Mouse (Mus musculus): ENCODE data around the gene Vmn1r127. TPM values are rescaled to one million over a fixed set of nuclear protein-coding genes. Genes with fewer than 3 reads are reported as not detected.
"Not testable (repeated sequence)": the region's sequence is repeated elsewhere in the genome, so short reads cannot be mapped to it uniquely, and the experiment has no call there.

The Vmn1r127 gene
- polyA plus RNA-seq (2015; fragmentation: Nextera tagmentation; extraction: Ambion mirVana), result not detected in 2 replicates

- no CpG with 5 or more reads among the region's 3 CpGs for WGBS
- H3K36me3 ChIP-seq; ATAC-seq (replicated peaks; ENCODE audit: low FRiP score): not testable (repeated sequence)
Measured at GRCm38 (mm10) chr7:21319761-21320160, at the start of gene Vmn1r127. Gene Vmn1r127 (minus strand): TSS chr7:21319861.

GRCm38 (mm10) chr7:21361191-21361590 lies 41.5 kb upstream of the Vmn1r127 start, which contains the start of gene Vmn1r129:
Gene Vmn1r129 (minus strand): TSS chr7:21361291.
- H3K4me2 ChIP-seq; H3K9ac ChIP-seq; ATAC-seq (replicated peaks; ENCODE audit: low FRiP score); H3K36me3 ChIP-seq; H3K4me3 ChIP-seq (replicated peaks); H3K27me3 ChIP-seq; H3K4me1 ChIP-seq; H3K27ac ChIP-seq; H3K9me3 ChIP-seq (replicated peaks): not testable (repeated sequence)
- WGBS, result no CpG with 5 or more reads among the region's 1 CpGs

More at GRCm38 (mm10) chr7:21319761-21320160, at the start of gene Vmn1r127:
- H3K4me3 ChIP-seq (replicated peaks); H3K4me2 ChIP-seq; H3K27ac ChIP-seq; H3K9ac ChIP-seq; H3K4me1 ChIP-seq; H3K9me3 ChIP-seq (replicated peaks); H3K27me3 ChIP-seq: not testable (repeated sequence)

DNA sequence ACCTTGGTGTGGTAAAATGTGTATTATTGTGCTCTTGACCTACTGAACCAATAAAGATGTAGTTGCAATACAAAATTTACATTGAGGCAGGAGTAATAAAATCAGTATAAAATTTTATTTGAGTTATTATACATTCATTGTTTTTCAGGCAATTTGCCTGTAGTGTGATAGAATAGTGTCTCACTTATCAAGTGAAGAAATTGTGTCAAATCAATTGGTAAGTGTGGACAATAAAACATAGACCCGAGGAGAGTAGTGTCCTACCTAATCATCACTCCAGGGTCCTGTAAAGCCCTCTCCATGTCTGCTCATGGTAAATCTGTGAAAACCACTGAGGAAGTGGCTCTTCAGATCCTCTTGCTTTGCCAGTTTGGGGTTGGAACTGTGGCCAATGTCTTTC lies 29.4 kb upstream of the Vmn1r127 start, which contains the start of gene Vmn1r128:
Vmn1r128 (plus strand) TSS at position 301 of the 400 bp plus-strand sequence.
- H3K36me3 ChIP-seq; H3K4me1 ChIP-seq; H3K27ac ChIP-seq; H3K27me3 ChIP-seq; H3K4me3 ChIP-seq (replicated peaks); H3K9ac ChIP-seq; H3K9me3 ChIP-seq (replicated peaks); H3K4me2 ChIP-seq; ATAC-seq (replicated peaks; ENCODE audit: low FRiP score): not testable (repeated sequence)
- 84% methylated on average over 1 of the region's 1 CpGs for WGBS

GRCm38 (mm10) chr7:21301367-21301766 lies 18.3 kb downstream of the Vmn1r127 start, which contains the start of gene Vmn1r126:
Gene Vmn1r126 (minus strand): TSS chr7:21301467.
- not testable (repeated sequence) for H3K9ac ChIP-seq; ATAC-seq (replicated peaks; ENCODE audit: low FRiP score)
- no CpG with 5 or more reads among the region's 5 CpGs for WGBS

GRCm38 (mm10) chr7:21271879-21272278 lies 47.8 kb downstream of the Vmn1r127 start, which contains the start of gene Vmn1r125:
Gene Vmn1r125 (plus strand): TSS chr7:21272179.
- H3K4me1 ChIP-seq; H3K27ac ChIP-seq; H3K4me3 ChIP-seq (replicated peaks); H3K27me3 ChIP-seq; ATAC-seq (replicated peaks; ENCODE audit: low FRiP score); H3K36me3 ChIP-seq; H3K9ac ChIP-seq; H3K9me3 ChIP-seq (replicated peaks); H3K4me2 ChIP-seq: not testable (repeated sequence)
- WGBS, result 68% methylated on average over 3 of the region's 3 CpGs

More at GRCm38 (mm10) chr7:21301367-21301766, 18.3 kb downstream of the Vmn1r127 start, which contains the start of gene Vmn1r126:
- not testable (repeated sequence) for H3K4me1 ChIP-seq; H3K9me3 ChIP-seq (replicated peaks); H3K4me3 ChIP-seq (replicated peaks); H3K27ac ChIP-seq; H3K27me3 ChIP-seq; H3K4me2 ChIP-seq; H3K36me3 ChIP-seq

Other genes starting within 250 kb of the Vmn1r127 start
- not detected in 2 replicates for gene Vmn1r121, start 221.3 kb downstream of the Vmn1r127 start, polyA plus RNA-seq (2015; fragmentation: Nextera tagmentation; extraction: Ambion mirVana)
- gene Vmn1r122, start 185.7 kb downstream of the Vmn1r127 start, polyA plus RNA-seq (2015; fragmentation: Nextera tagmentation; extraction: Ambion mirVana), result not detected in 2 replicates
- gene Vmn1r123, start 157.7 kb downstream of the Vmn1r127 start, polyA plus RNA-seq (2015; fragmentation: Nextera tagmentation; extraction: Ambion mirVana), result not detected in 2 replicates
- not detected in 2 replicates for gene Gm5157, start 129.4 kb downstream of the Vmn1r127 start, polyA plus RNA-seq (2015; fragmentation: Nextera tagmentation; extraction: Ambion mirVana)
- gene Vmn1r124, start 59.2 kb downstream of the Vmn1r127 start, polyA plus RNA-seq (2015; fragmentation: Nextera tagmentation; extraction: Ambion mirVana), result not detected in 2 replicates
- not detected in 2 replicates for gene Vmn1r125, start 47.7 kb downstream of the Vmn1r127 start, polyA plus RNA-seq (2015; fragmentation: Nextera tagmentation; extraction: Ambion mirVana)
- gene Vmn1r126, start 18.4 kb downstream of the Vmn1r127 start, polyA plus RNA-seq (2015; fragmentation: Nextera tagmentation; extraction: Ambion mirVana), result not detected in 2 replicates
- not detected in 2 replicates for gene Vmn1r128, start 29.5 kb upstream of the Vmn1r127 start, polyA plus RNA-seq (2015; fragmentation: Nextera tagmentation; extraction: Ambion mirVana)
- not detected in 2 replicates for gene Vmn1r129, start 41.4 kb upstream of the Vmn1r127 start, polyA plus RNA-seq (2015; fragmentation: Nextera tagmentation; extraction: Ambion mirVana)
- not detected in 2 replicates for gene Gm6882, start 112.9 kb upstream of the Vmn1r127 start, polyA plus RNA-seq (2015; fragmentation: Nextera tagmentation; extraction: Ambion mirVana)
- gene Vmn1r130, start 191.9 kb upstream of the Vmn1r127 start, polyA plus RNA-seq (2015; fragmentation: Nextera tagmentation; extraction: Ambion mirVana), result not detected in 2 replicates
- gene Vmn1r131, start 226.2 kb upstream of the Vmn1r127 start, polyA plus RNA-seq (2015; fragmentation: Nextera tagmentation; extraction: Ambion mirVana), result not detected in 2 replicates